Mouse (Mus musculus) heart, adult 2 months (tissue): ENCODE results near the gene Fhl2.

Experiments used
- CTCF ChIP-seq: fragments of 200-600 bp; IDR thresholded peaks from 2 replicates; pipeline ENCODE4 v1.8.1; 2022; ENCODE audit warnings: antibody characterized with exemption, mild to moderate bottlenecking, moderate library complexity
- EP300 ChIP-seq: fragments of 200-500 bp; IDR thresholded peaks from 2 replicates; pipeline ENCODE4 v1.6.1; 2011; ENCODE audit warnings: low read depth, low read length, control low read depth; ENCODE audit not compliant: insufficient read depth
- POLR2A ChIP-seq: fragments of 200-500 bp; IDR thresholded peaks from 2 replicates; pipeline ENCODE4 v1.6.1; 2011; ENCODE audit warnings: mild to moderate bottlenecking, low read depth, low read length, control low read depth; ENCODE audit not compliant: insufficient read depth

DNA sequence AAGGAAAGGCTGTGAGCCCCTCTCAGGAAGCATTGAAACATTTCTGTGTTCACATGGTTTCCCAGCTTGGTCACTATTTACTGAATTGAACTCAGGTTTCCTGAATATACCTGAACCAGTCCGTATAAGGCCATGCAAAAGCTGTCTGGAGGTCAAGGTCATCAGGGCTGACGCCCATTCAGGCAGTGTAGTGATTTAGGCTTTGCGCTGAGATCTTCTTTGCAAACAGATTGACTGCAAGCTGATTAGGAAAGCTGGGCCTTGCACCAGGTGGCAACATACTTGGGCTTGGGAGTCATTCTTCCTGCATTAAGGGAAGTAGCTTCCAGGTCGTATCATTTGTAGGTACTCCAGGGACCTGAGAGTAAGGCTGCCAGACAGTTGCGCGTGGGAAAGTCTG, 25.0 kb downstream of the Fhl2 start:
- TF ChIP-seq POLR2A: 0 out of 2 replicates have a peak, but pooled peaks have one; percentile 8
- no peak for TF ChIP-seq CTCF
- peak; percentile 52 for TF ChIP-seq EP300
